Mouse (Mus musculus) hindbrain, postnatal 0 days (tissue): Measurements from ENCODE around the gene Nlk. TPM values are rescaled to one million over a fixed set of nuclear protein-coding genes. Genes with fewer than 3 reads are reported as not detected.

Experiments
- ATAC-seq: fragments of 200-750 bp; cut with Nextera tagmentation; 2 replicates; pipeline ENCODE4 v1.8.0; 2017; ENCODE audit warnings: mild to moderate bottlenecking, moderate TSS enrichment, moderate library complexity
- DNase-seq: peaks from one replicate; pipeline ENCODE4 v3.0.0-alpha.2; 2015; ENCODE audit warnings: low spot score
- H3K27ac ChIP-seq: fragments of 300-500 bp; sonication (generic); 2 replicates; pipeline ENCODE4 v1.5.1; 2014; ENCODE audit warnings: mild to moderate bottlenecking
- H3K27me3 ChIP-seq: fragments of 300-500 bp; sonication (generic); 2 replicates; pipeline ENCODE4 v1.6.1; 2014; ENCODE audit warnings: low read length, mixed read lengths; ENCODE audit not compliant: insufficient read depth
- H3K36me3 ChIP-seq: fragments of 300-500 bp; sonication (generic); 2 replicates; pipeline ENCODE4 v1.6.1; 2014; ENCODE audit warnings: low read length, mixed read lengths; ENCODE audit not compliant: insufficient read depth
- H3K4me1 ChIP-seq: fragments of 300-500 bp; sonication (generic); 2 replicates; pipeline ENCODE4 v1.6.1; 2014; ENCODE audit warnings: antibody characterized with exemption, low read length, mixed read lengths; ENCODE audit not compliant: insufficient read depth
- H3K4me2 ChIP-seq: fragments of 300-500 bp; sonication (generic); 2 replicates; pipeline ENCODE4 v1.6.1; 2014; ENCODE audit warnings: low read depth, mild to moderate bottlenecking, low read length, moderate library complexity, mixed read lengths
- H3K4me3 ChIP-seq: fragments of 300-500 bp; sonication (generic); 2 replicates; pipeline ENCODE4 v1.5.1; 2014; ENCODE audit warnings: low read length
- H3K9ac ChIP-seq: fragments of 300-500 bp; sonication (generic); replicated peaks from 2 replicates; pipeline ENCODE4 v1.6.1; 2014; ENCODE audit warnings: mild to moderate bottlenecking, low read length, moderate library complexity, mixed read lengths
- H3K9me3 ChIP-seq: fragments of 300-500 bp; sonication (generic); 2 replicates; pipeline ENCODE4 v1.6.1; 2016; ENCODE audit warnings: low read length, mixed read lengths
- CTCF ChIP-seq: IDR thresholded peaks from 2 replicates; pipeline ENCODE4 v1.5.1; 2016; ENCODE audit warnings: antibody characterized with exemption, control low read depth, low read depth
- WGBS: fragments of 180-500 bp; shearing (Covaris S2); extraction: QIAGEN DNeasy Blood & Tissue Kit; methylation state at CpG from one replicate; pipeline ENCODE4 v1.1.7; 2014; 5-methylcytosine and 5-hydroxymethylcytosine counted together
- polyA plus RNA-seq: library from polyadenylated mRNA; unstranded; fragments of >200 nt; fragmentation: Nextera tagmentation; extraction: Ambion mirVana; gene quantifications from 2 replicates; pipeline ENCODE4 v1.2.1, GENCODE M21; 2015
- total RNA-seq: library from RNA; depleted of rRNA; stranded (reverse); fragments of >200 nt; gene quantifications from 2 replicates; pipeline ENCODE4 v1.2.3, GENCODE M21; 2014; rRNA removed

Nlk gene
- total RNA-seq = 30.4 and 36.7 TPM in 2 replicates
- 20.0 and 20.6 TPM in 2 replicates for polyA plus RNA-seq

DNA sequence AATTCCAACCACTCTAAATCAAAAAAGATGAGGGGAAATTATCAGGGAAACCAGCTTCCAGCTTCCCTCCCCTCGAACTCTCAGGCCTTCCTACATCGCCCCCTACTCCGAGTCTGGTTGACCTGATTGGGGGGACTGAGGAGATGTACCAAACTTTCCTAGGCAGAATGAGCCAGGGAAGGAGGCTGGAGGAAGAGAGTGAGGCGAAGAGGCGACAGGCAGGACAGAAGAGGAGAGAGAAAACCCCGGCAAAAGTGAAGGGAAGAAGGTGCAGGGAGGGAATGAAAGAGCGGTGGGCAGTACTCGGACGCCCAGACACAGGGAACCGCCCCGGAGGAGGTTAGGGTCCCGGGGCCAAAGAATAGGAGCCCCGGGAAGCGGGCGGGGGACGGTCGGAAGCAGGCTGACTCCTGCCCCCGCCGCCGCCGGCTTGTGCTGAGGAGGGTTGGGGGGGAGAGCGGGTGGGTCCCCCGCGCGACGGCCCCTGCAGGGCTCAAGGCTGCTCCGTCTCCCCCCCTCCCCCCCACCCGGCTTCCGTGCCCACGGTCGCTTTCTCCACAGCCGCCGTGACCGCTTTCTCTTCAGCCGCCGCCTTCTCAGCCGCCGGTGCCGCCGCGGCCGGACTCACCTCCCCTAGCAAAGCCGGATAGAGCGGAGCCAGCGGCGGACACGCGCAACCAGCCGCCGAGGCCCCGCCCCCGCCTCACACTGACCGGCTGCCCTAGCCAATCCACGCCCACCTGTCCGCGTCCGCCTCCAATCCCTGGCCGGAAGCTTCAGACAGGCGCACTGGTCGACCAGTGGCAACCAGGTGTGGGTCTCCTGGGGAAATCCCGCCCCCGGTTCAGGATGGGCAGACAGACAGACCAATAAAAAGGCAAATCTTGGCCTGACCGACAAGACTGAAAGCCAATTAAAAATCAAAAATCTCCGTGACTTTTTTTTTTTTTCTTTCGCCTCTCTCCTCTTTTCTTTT is at the start of gene Nlk:
Nlk (minus strand) TSS at position 597 of the 976 bp plus-strand sequence.
- H3K4me3 ChIP-seq = peak within 1 kb of the TSS; percentile 81
- no peak for TF ChIP-seq CTCF
- under 1% methylated on average over 52 of the region's 65 CpGs for WGBS
- H3K4me2 ChIP-seq = peak within 1 kb of the TSS; percentile 70
- H3K9ac ChIP-seq = peak within 1 kb of the TSS; percentile 84
- peaks cover 23% of the 10 kb centered on the region for H3K4me1 ChIP-seq
- no peaks in the 10 kb centered on the region for H3K9me3 ChIP-seq
- H3K36me3 ChIP-seq = no peaks in the 10 kb centered on the region
- DNase-seq (peak; percentile 99), ATAC-seq (peak; percentile 100)
- peak within 1 kb of the TSS; percentile 90 for H3K27ac ChIP-seq
- H3K27me3 ChIP-seq = no peaks in the 10 kb centered on the region

DNA sequence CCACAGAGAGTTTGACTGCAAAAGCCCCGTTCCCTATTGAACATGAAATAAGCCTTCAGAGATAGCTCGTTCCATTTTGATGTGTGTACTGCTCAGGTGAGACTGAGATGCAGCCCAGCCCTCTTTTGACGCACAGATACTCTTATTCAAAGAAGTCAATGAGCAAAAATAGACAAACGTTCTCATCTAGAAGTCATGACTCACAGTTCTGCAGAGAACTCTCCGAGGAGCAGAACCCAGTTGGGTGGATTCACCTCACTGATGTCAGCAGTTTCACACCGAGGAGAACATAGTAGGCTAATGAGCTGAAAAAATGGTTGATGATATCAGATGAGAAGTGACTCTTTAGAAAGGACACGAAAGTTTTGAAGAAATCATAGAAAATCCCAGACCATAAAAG is 49.1 kb upstream of the Nlk start:
- TF ChIP-seq CTCF = no peak
- H3K9me3 ChIP-seq = no peaks in the 10 kb centered on the region
- H3K27me3 ChIP-seq = no peaks in the 10 kb centered on the region
- no peak overlapping the region for H3K4me3 ChIP-seq
- 91% methylated on average over 7 of the region's 7 CpGs for WGBS
- H3K4me1 ChIP-seq = no peaks in the 10 kb centered on the region
- ATAC-seq = no peak
- DNase-seq = no peak
- H3K4me2 ChIP-seq = no peak overlapping the region
- H3K36me3 ChIP-seq = no peaks in the 10 kb centered on the region
- H3K27ac ChIP-seq = no peak overlapping the region
- no peak overlapping the region for H3K9ac ChIP-seq

GRCm38 (mm10) chr11:78745475-78745874 is 48.3 kb upstream of the Nlk start:
- no peak overlapping the region for H3K27ac ChIP-seq
- H3K27me3 ChIP-seq = no peaks in the 10 kb centered on the region
- H3K36me3 ChIP-seq = no peaks in the 10 kb centered on the region
- no peak for TF ChIP-seq CTCF
- WGBS = 61% methylated on average over 4 of the region's 4 CpGs
- H3K9ac ChIP-seq = no peak overlapping the region
- ATAC-seq (no peak), DNase-seq (no peak)
- no peaks in the 10 kb centered on the region for H3K4me1 ChIP-seq
- H3K9me3 ChIP-seq = no peaks in the 10 kb centered on the region
- H3K4me3 ChIP-seq = no peak overlapping the region
- H3K4me2 ChIP-seq = no peak overlapping the region

- H3K27me3 ChIP-seq = no peaks in the 10 kb centered on the region
- ATAC-seq = no peak
- no peaks in the 10 kb centered on the region for H3K9me3 ChIP-seq
- DNase-seq = no peak
- no peak overlapping the region for H3K9ac ChIP-seq
- TF ChIP-seq CTCF = no peak
- WGBS = 60% methylated on average over 3 of the region's 3 CpGs
- H3K36me3 ChIP-seq = no peaks in the 10 kb centered on the region
- no peak overlapping the region for H3K4me3 ChIP-seq
- no peak overlapping the region for H3K4me2 ChIP-seq
- no peak overlapping the region for H3K27ac ChIP-seq
- H3K4me1 ChIP-seq = no peaks in the 10 kb centered on the region
Measured at GRCm38 (mm10) chr11:78742461-78742860, 45.3 kb upstream of the Nlk start.

- no peak for TF ChIP-seq CTCF
- Histone ChIP-seq H3K27ac (no peak overlapping the region), H3K9me3 (no peaks in the 10 kb centered on the region)
Measured at GRCm38 (mm10) chr11:78741958-78742357, 44.8 kb upstream of the Nlk start.

GRCm38 (mm10) chr11:78739361-78739760 is 42.2 kb upstream of the Nlk start:
- Histone ChIP-seq H3K36me3 (no peaks in the 10 kb centered on the region), H3K4me2 (no peak overlapping the region), H3K4me1 (no peaks in the 10 kb centered on the region), H3K9me3 (no peaks in the 10 kb centered on the region), H3K4me3 (no peak overlapping the region), H3K27me3 (no peaks in the 10 kb centered on the region), H3K9ac (no peak overlapping the region), H3K27ac (no peak overlapping the region)
- DNase-seq = no peak
- no peak for TF ChIP-seq CTCF
- no peak for ATAC-seq

More at GRCm38 (mm10) chr11:78741958-78742357, 44.8 kb upstream of the Nlk start:
- no peak overlapping the region for H3K4me3 ChIP-seq
- H3K4me2 ChIP-seq = no peak overlapping the region
- no peaks in the 10 kb centered on the region for H3K36me3 ChIP-seq
- peak; percentile 16 for DNase-seq
- no peak overlapping the region for H3K9ac ChIP-seq
- H3K4me1 ChIP-seq = no peaks in the 10 kb centered on the region
- H3K27me3 ChIP-seq = no peaks in the 10 kb centered on the region
- ATAC-seq = no peak
- WGBS = 37% methylated on average over 7 of the region's 7 CpGs

- WGBS = 50% methylated on average over 3 of the region's 3 CpGs
- no peak for ATAC-seq
Measured at GRCm38 (mm10) chr11:78736877-78737408, 39.8 kb upstream of the Nlk start.

More at GRCm38 (mm10) chr11:78736877-78737408, 39.8 kb upstream of the Nlk start:
- no peaks in the 10 kb centered on the region for H3K27me3 ChIP-seq
- H3K9ac ChIP-seq = no peak overlapping the region
- DNase-seq = no peak
- H3K4me2 ChIP-seq = no peak overlapping the region
- no peak overlapping the region for H3K4me3 ChIP-seq
- no peaks in the 10 kb centered on the region for H3K4me1 ChIP-seq
- TF ChIP-seq CTCF = no peak
- no peak overlapping the region for H3K27ac ChIP-seq
- H3K9me3 ChIP-seq = no peaks in the 10 kb centered on the region
- H3K36me3 ChIP-seq = no peaks in the 10 kb centered on the region
